8 mouse cellular contexts compared by ENCODE assay signal in the genomic region with DNA sequence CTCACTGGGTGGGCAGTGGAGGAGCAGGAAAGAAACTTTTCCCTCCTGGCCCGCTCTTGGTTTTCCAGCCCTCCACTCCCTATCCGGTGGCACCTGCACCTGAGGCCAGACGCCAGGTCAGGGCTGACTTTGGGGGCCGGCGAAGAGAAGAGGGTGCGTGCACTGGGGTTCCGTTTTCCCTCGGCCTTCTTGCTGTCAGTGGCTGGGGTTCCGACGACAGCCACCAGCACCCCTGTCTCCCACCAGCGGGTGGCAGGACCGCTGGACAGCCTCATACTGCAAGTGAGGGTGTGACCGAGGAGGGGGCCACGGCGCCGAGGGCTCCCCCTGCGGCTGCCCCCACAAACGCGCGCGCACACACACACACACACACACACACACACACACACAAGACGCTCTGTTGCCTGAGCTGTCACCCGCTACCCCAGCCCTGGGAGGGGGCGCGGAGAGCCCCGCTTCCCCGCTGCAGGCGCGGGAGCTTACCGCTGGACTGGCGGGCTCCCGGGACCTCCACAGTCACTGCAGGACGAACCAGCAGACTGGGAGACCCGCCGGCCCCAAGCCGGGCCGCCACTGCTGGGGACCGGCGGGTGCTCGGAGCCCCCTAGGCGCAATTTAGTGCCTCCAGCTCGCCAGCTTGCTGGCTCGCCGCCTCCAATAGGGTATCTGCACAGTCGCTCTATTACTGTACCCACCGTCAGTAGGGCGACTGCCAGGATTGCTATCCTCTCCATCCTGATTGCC. TPM values are rescaled to one million over a fixed set of nuclear protein-coding genes. Genes with fewer than 3 reads are reported as not detected.
A peak's percentile ranks its signal among the peaks of the same experiment; 100 is the strongest.
DNase-seq lines count a peak whose midpoint lies in the region; ATAC-seq and TF ChIP-seq lines count a peak whose summit lies in the region.

A gene (plus strand): TSS at position 32 of the 744 bp plus-strand sequence.

- H3K27ac ChIP-seq in embryonic facial prominence, embryonic 12.5 days: no peak within 1 kb of the TSS
- H3K27ac ChIP-seq in kidney, embryonic 14.5 days (ENCODE audit: low read depth, low read length): no peak within 1 kb of the TSS
- no peak within 1 kb of the TSS for H3K27ac ChIP-seq in liver, embryonic 14.5 days

- no peaks in the 10 kb centered on the region for H3K36me3 ChIP-seq in embryonic facial prominence, embryonic 12.5 days
- H3K36me3 ChIP-seq in kidney, embryonic 14.5 days (ENCODE audit: control insufficient read depth, insufficient read depth, low read length): no peaks in the 10 kb centered on the region
- no peaks in the 10 kb centered on the region for H3K36me3 ChIP-seq in liver, embryonic 14.5 days (replicated peaks; ENCODE audit: control insufficient read depth, insufficient read depth, low read depth)

- H3K4me3 ChIP-seq in embryonic facial prominence, embryonic 12.5 days: peak within 1 kb of the TSS; percentile 68
- H3K4me3 ChIP-seq in kidney, embryonic 14.5 days (ENCODE audit: low read length): peak within 1 kb of the TSS; percentile 49
- peak within 1 kb of the TSS; percentile 57 to 80 for H3K4me3 ChIP-seq in liver, embryonic 14.5 days (ENCODE audit: insufficient read depth in 1 of 2, low read depth in 2 of 2, low read length in 2 of 2)

- H3K4me1 ChIP-seq in embryonic facial prominence, embryonic 12.5 days: peaks cover 20% of the 10 kb centered on the region; the same call in 1 of the 2 replicates
- H3K4me1 ChIP-seq in kidney, embryonic 14.5 days (ENCODE audit: control insufficient read depth, insufficient read depth, low read length): peaks cover 11% of the 10 kb centered on the region; the same call in 1 of the 2 replicates
- H3K4me1 ChIP-seq in liver, embryonic 14.5 days (replicated peaks; ENCODE audit: control insufficient read depth in 2 of 2, insufficient read depth in 2 of 2, low read length in 1 of 2): no peaks in the 10 kb centered on the region

- no peak for TF ChIP-seq EP300 in liver, embryonic 14.5 days (IDR thresholded peaks at IDR 0.05; ENCODE audit: low read depth)

- H3K9me3 ChIP-seq in embryonic facial prominence, embryonic 12.5 days: no peaks in the 10 kb centered on the region
- H3K9me3 ChIP-seq in kidney, embryonic 14.5 days (ENCODE audit: control insufficient read depth, low read length): no peaks in the 10 kb centered on the region
- no peaks in the 10 kb centered on the region for H3K9me3 ChIP-seq in liver, embryonic 14.5 days (ENCODE audit: control insufficient read depth, low read length)

- peak; percentile 13 for DNase-seq in urinary bladder, postnatal 14 days (ENCODE audit: low spot score)
- no peak for DNase-seq in urinary bladder, postnatal 10 days (ENCODE audit: low spot score)
- peak; percentile 31 to 33 for DNase-seq in heart, adult 9 months (ENCODE audit: low spot score in 2 of 2)
- no peak for DNase-seq in liver, embryonic 14.5 days (ENCODE audit: low read depth in 3 of 3, low spot score in 3 of 3)
- peak; percentile 67 for DNase-seq in neural tube, embryonic 10.5 days (ENCODE audit: extremely low spot score, low spot score)
- peak; percentile 11 for DNase-seq in urinary bladder, postnatal 25 days (ENCODE audit: low spot score)

- peak within 1 kb of the TSS; percentile 47 for H3K9ac ChIP-seq in embryonic facial prominence, embryonic 12.5 days
- peak within 1 kb of the TSS; percentile 38 for H3K9ac ChIP-seq in kidney, embryonic 14.5 days (ENCODE audit: low read depth, low read length)
- no peak within 1 kb of the TSS; the same call in 1 of the 2 replicates for H3K9ac ChIP-seq in liver, embryonic 14.5 days (replicated peaks)

- ATAC-seq in embryonic facial prominence, embryonic 12.5 days (ENCODE audit: insufficient number of reproducible peaks, insufficient read depth, low FRiP score, low TSS enrichment): no peak
- ATAC-seq in kidney, embryonic 14.5 days (ENCODE audit: low FRiP score, low TSS enrichment): no peak
- no peak for ATAC-seq in liver, embryonic 14.5 days (ENCODE audit: insufficient read depth)

- peak within 1 kb of the TSS; percentile 99 for H3K4me2 ChIP-seq in embryonic facial prominence, embryonic 12.5 days (replicated peaks)
- H3K4me2 ChIP-seq in kidney, embryonic 14.5 days (replicated peaks; ENCODE audit: low read depth, low read length): peak within 1 kb of the TSS; percentile 83
- H3K4me2 ChIP-seq in liver, embryonic 14.5 days (ENCODE audit: low read depth): peak within 1 kb of the TSS; percentile 68

- peaks cover 52% of the 10 kb centered on the region for H3K27me3 ChIP-seq in embryonic facial prominence, embryonic 12.5 days
- H3K27me3 ChIP-seq in kidney, embryonic 14.5 days (ENCODE audit: control insufficient read depth, insufficient read depth, low read length): peaks cover 43% of the 10 kb centered on the region
- peaks cover 42% of the 10 kb centered on the region for H3K27me3 ChIP-seq in liver, embryonic 14.5 days (ENCODE audit: control insufficient read depth, insufficient read depth, low read length)

- TF ChIP-seq CTCF in liver, embryonic 14.5 days (IDR thresholded peaks at IDR 0.05; ENCODE audit: low read depth): peak; percentile 16; the same call in 1 of the 2 replicates

- 0% methylated on average over 32 of the region's 47 CpGs for WGBS in embryonic facial prominence, embryonic 12.5 days
- WGBS in kidney, embryonic 14.5 days: under 1% methylated on average over 45 of the region's 47 CpGs
- under 1% methylated on average over 47 of the region's 47 CpGs for WGBS in liver, embryonic 14.5 days (ENCODE audit: insufficient replicate concordance)

RNA-seq across cellular contexts. Expression of the gene that starts here (rescaled TPM):
- polyA plus RNA-seq in embryonic facial prominence, embryonic 12.5 days (2016; fragmentation: Nextera tagmentation; extraction: Ambion mirVana): 1.2 and 1.5 TPM in 2 replicates
- polyA plus RNA-seq in kidney, embryonic 14.5 days (2014; fragmentation: Nextera tagmentation; extraction: Ambion mirVana): 1.4 and 3.2 TPM in 2 replicates
- 0.23 and 0.30 TPM in 2 replicates for polyA plus RNA-seq in liver, embryonic 14.5 days (2012; rRNA removed)
- 0.91 and 0.99 TPM in 2 replicates for polyA plus RNA-seq in liver, embryonic 14.5 days (2014; fragmentation: Nextera tagmentation; extraction: Ambion mirVana)

Comparison
In these comparisons a context has a peak if more than half of its experiments do, and no peak if none do; other contexts are left out.
1. DNase-seq: peak in urinary bladder, postnatal 14 days (single experiment), heart, adult 9 months (2 of 2), neural tube, embryonic 10.5 days (single experiment) and urinary bladder, postnatal 25 days (single experiment); none in urinary bladder, postnatal 10 days (single experiment) and liver, embryonic 14.5 days (0 of 3).
2. Peak in every context shown above with its lines, with median percentiles within 50 percentile points of each other: H3K4me2 ChIP-seq and H3K4me3 ChIP-seq.